Mouse (Mus musculus) testis, postnatal 14 days (tissue): ENCODE data around the gene Sypl2.
"Not testable (repeated sequence)": the region's sequence is repeated elsewhere in the genome, so short reads cannot be mapped to it uniquely, and the experiment has no call there.

Experiments used
- DNase-seq: peaks from one replicate; pipeline ENCODE4 v3.0.0; 2021; ENCODE audit warnings: low spot score

Gene Sypl2

DNA sequence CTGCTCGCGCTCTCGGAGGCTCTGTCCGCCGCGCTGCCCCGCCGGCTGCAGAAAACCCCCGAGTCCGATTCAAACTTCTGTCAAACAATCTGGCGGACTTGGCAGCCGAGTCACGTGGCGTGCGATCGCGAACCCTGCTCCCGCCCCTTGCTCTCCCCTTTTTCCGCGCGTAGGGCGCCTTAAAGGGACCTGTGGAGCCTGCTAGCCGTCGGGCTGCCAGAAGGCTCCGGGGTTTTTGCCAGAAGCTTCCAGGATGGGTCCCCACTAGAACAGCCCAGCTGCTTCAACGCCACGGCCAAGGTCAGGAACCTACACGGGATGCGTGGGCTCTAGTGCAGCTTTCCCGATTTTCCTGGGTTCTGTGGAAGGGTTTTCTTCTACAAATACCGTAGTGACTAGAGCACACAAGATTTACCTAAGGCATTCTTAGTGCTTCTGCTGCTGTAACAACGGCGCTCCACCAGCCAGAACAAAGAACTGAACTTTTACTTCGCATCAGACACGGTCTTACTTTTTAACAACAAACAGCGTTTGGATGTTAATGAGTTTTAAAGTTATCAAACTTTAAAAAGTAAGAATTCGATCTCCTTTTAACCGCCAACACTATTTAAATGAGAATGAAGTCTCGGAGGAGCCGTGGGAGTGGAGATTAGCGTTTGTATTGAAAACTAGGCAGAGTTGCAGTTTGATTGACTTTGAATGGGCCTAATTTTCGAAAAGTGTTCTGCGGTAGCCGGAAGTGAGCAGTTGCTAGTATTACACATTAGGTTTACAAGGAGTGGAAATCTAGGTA lies at the start of gene Sypl2:
Sypl2 (minus strand) TSS at position 91 of the 793 bp plus-strand sequence.
- DNase-seq, result no peak

GRCm38 (mm10) chr3:108259319-108259718 lies 32.9 kb upstream of the Sypl2 start:
- DNase-seq, result no peak

GRCm38 (mm10) chr3:108257831-108258500 lies 31.5 kb upstream of the Sypl2 start:
- DNase-seq, result no peak

DNA sequence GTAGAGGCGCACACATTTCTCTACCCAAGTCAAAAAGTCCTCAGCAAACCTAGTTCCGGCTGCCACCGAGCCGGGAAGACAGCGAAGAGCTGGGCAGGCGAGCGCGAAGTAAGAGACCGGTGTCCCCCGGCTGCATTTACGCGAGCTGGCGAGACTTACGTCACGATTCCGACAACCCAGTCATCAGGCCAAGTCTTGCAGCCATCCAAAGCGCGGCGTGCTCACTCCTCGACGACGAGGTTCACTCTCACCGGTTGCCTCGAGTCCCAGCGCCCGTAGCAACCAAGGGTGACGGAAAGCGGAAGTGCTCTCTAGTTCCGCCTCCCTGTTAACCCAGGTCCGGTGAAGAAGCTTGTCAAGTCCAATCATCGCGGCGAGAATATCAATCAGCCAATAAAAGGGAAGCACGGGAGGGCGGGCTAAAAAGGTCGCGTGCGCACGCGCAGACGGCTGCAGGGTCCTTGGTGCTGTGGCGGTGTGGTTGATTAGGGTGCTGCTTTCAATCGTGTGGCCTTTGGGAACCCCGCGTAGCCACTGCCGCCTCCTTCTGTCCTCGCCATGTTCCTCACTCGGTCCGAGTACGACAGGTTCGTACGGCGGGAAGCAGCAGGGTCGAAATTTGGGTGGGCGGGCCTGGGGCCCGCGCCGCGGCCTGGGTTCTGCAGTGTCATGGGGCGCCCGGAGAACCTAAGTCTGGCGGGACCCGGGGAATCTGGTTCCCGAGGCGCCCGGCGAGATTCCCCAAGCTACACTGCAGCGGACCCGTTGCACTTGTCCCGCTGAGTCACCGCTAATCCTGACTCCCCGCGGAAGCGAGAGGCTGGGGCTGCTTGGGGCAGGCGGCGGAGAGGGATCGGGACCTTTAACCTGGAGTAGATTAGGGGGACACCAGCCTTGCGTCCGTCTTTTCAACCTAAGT lies 30.5 kb upstream of the Sypl2 start, which contains the start of gene Psma5:
Psma5 (plus strand) TSS at position 208 of the 919 bp plus-strand sequence.
- DNase-seq, result peak; percentile 96

DNA sequence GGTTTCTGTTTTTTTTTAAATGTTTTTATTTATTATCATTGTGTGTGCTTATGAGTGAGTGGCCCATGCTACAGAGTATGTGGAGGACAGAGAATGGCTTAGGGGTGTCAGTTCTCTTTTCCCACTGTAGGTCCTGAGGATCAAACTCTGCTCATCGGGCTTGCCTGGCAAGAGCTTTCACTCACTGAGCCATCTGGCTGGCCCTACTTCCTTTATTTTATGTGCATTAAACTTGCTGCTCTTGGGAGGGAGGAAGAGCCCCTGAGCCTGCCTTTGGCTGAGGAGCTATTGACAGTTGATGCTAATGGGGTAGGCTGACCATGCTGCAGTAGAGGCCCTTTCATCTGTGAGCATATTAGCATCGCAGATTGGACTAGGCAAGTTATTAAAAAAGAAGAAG lies 20.4 kb upstream of the Sypl2 start:
- no peak for DNase-seq

DNA sequence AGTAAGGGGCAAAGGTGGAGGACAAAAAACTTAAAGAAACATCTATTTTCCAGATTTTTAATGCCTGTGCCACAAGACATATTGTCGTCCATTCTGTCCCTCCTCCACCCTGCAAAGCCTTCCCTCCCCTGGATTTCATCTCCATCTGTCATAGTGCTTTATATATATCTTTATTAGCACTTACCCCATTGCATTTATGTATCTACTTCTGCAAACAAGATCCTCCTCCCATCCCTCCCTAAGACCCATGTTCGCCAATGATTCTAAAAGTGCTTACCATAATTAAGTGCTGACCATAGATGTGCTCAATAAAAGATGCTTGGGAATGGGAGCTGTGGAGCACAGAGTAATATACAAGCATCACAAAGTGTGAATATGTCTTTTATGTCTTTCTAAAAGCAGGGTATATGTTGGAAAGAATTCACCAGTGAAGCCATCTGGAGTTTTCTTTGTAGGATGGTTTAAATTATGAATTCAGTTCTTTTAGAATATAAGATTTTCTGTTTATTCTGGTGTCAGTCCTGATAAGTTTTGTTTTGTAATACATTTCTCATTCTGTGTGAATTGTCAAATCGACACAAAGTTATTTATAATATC lies 14.9 kb upstream of the Sypl2 start:
- DNase-seq, result no peak

DNA sequence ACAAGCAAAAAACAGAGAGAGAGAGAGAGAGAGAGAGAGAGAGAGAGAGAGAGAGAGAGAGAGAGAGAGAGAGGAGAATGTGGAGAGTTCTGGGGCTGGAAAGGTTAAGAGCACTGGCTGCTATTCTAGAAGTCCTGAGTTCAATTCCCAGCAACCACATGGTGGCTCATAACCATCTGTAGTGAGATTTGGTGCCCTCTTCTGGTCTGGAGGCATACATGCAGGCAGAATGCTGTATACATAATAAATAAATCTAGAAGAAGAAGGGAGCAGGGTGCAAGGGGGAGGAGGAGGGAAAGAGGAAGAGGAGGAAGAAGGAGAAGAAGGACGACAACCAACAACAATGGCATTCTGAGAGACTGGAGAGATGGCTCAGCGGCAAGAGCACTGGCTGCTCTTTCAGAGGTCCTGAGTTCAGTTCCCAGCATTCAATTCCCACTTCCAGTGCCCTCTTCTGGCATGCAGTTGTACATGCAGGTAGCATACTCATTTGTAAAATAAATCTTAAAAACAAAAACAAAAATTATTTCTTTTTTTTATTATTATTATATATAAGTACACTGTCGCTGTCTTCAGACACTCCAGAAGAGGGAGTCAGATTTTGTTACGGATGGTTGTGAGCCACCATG lies 11.1 kb upstream of the Sypl2 start:
- not testable (repeated sequence) for DNase-seq

DNA sequence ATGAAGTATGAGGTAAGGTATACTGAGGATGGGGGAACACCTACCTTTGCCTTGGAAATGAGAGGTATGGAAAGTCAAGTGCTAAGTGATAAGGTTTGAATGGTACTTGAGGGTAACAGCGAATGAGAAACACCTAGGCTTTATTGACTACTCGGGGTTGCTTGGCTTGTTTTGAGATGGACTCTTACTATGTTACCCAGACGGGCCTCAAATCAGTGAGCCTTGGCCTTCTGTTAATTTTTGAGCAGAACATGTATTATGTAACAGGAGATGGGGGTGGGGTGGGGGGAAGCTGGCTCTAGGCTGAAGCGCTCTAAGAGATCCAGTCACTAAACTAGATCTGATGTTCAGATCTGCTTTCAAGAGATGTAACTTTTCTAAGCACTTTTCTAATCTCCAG lies 5.2 kb upstream of the Sypl2 start:
- no peak for DNase-seq

DNA sequence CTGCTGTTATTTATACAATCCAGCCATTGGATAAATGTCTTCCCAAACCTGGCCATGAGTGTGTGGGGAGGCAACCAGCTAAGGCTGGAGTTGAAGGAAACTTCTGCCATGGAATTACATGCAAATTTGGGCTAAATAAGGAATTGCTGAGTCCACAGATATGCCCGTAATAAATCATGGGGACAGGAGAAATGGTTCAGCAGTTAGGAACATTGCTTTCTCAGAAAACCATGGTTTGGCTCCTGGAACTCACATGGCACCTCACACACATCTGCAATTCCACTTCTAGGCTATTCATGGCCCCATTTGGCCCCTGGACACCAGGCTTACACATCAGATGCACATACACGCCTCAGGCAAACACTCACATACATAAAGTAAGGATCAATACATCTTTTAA lies 1.1 kb upstream of the Sypl2 start:
- DNase-seq, result no peak

DNA sequence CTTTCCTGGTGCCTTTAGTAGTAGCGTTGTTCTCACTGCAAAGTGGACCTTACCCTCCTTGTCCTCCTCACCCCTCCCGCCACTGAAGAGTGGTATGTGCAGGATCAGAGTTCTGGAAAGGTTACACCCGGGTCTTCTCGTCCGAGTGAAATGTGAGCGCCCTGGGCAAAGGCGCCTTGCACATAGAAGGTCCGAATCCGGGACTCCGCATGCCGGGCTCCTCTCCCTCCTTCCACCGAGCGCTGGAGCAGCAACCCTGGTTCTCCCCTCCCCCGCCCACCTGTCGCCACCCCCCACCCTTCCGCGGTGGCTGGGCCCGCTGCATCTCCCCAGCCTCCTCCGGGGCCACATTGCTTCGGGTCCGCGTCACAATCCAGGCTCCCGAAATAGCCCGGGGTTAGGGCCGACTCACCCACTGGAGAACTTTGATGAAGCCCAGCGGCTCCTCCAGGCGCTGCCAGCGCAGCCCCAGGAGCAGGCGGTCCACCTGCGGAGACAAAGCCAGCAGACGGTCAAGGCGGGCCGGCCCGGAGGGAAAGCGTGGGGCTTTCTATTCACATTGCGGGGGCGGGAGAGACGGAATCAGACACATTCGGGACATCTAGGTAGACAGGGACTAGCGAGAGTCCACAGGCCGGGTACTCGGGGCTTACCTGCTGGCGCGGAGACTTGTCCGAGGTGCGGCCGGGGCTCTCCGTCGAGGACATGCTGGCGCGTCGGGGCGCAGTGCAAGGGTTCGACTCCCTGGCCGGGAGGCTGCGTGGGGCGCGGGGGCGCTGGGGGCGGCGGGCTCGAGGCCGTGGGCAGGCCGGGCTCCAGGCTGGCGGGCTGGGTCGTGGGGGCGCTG lies 514 bp downstream of the Sypl2 start:
- DNase-seq, result no peak

GRCm38 (mm10) chr3:108220661-108221060 lies 5.8 kb downstream of the Sypl2 start:
- no peak for DNase-seq

DNA sequence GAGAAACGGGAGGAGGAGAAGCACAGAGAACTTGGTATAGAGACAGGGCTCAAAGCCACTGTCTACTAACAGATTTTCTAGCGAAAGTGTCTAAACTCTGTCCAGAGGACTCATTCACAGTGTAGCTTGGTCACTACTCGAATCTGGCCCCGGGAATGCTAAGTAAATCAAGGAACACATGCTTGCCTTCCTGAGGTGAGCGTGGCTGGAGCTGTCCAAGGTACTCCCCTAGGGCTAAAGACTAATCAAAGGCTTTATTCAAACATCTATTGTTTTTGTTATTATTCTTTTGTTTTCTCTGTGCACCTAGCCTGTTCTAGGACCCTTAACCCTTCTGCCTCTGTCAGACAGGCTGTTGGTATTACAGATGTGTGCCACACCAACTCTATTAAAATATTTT lies 11.7 kb downstream of the Sypl2 start:
- DNase-seq, result no peak

DNA sequence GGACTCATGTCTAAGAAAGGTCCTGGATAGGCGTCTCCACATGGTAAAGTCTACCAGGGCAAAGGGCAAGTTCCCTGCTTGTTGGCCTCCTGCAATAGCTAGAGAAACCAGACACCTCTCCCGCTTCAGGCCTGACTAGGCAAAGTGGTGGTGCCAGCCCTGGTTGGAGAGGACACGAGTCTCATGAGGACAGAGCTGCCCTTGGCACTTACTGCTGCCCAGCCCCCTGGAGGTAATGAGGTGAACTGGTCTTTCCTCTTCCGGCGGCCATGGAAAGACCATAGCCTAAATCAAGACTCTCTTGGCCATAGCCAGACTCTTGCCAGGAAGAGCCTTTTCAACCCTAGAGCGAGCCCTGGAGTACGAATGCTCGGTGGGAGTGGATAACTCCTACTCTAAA lies 14.0 kb downstream of the Sypl2 start:
- no peak for DNase-seq

- DNase-seq, result no peak
Observed at GRCm38 (mm10) chr3:108211845-108212244, 14.6 kb downstream of the Sypl2 start.

DNA sequence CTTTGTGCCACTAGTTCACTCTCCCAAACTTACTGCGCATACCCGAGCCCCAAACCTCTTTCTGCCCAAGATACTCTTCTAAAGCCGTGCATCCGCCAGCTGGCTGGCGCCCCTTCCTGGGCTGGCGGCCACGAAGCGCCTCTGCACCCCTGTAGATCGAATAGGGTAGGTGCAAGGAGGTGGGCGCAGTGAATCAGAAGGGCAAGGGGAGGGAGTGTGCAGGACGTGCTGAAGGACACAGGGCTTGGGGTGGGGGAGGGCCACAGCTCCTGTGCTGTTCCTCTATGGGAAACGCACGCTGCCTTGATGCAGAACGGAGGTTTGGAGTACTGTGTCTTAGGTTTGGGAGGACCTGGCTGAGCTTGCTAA lies 15.7 kb downstream of the Sypl2 start, which contains the start of gene Atxn7l2:
Atxn7l2 (minus strand) TSS at position 164 of the 369 bp plus-strand sequence.
- no peak for DNase-seq

- DNase-seq, result peak; percentile 93
Observed at GRCm38 (mm10) chr3:108209946-108210770, 16.3 kb downstream of the Sypl2 start.

DNA sequence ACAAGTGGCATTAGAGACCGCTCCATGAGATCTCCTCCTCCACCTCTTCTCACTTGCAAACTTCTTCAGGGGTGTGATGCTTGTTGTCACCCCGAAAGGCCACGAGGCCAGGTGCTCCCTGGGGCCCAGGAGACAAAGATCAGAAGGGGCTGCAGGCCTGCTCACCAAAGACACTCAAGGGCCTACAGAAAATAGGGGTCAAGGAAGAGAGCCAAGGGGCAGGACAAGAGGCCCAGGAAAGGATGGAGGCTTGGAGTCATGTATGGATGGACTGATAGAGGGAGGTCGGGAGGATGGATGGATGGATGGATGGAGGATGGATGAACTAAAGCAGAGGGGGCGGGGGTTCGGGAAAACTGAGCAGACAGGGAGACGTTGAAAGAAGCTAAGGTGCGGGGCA lies 16.9 kb downstream of the Sypl2 start:
- no peak for DNase-seq

GRCm38 (mm10) chr3:108209001-108209400 lies 17.4 kb downstream of the Sypl2 start:
- no peak for DNase-seq

DNA sequence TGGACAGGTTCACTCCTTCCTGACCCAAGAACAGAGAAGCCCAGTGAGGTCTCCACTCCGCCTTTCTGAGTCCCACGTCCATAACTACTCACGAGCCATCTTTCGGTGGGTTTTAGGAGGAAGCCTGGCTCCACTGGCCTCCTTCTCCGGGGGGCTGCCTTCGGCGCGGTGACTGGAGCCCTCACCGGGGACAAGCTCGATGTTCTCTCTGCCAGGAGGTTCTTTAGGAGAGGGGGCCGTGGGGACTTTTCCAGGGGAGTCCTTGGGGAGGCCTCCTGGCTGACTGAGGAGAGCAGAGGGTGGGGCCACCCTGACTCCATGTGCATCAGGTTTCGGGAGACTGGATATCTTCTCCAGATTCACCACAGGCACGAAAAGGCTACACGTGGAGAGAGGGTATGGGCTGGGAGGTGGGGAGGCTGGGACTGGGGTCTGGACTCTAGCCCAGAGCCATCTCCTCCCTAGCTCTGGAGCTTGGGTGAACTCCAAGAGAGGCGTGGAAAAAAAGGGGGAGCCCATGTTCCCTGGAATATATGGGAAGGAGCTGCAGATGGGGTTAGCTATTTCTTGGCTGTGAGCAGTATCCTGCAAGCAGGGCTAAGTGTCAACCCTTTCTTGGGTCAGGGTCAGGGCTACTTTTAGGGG lies 19.6 kb downstream of the Sypl2 start:
- DNase-seq, result no peak
